Mouse (Mus musculus) megakaryocyte-erythroid progenitor cell, adult 5-6 weeks (primary cell): Measurements from ENCODE around the gene I830077J02Rik. TPM values are rescaled to one million over a fixed set of nuclear protein-coding genes. Genes with fewer than 3 reads are reported as not detected.

Experiments
- ATAC-seq: replicated peaks from 2 replicates; pipeline ENCODE4 v1.8.0; 2016; ENCODE audit warnings: mild to moderate bottlenecking, inconsistent platforms; ENCODE audit not compliant: severe bottlenecking, poor library complexity, low FRiP score, low TSS enrichment
- total RNA-seq, 2 experiments: library from RNA; stranded (forward) in 1 of 2; stranded (reverse) in 1 of 2; fragments of 200-1000, 215-1000 nt in 1 of 2; fragments of >200 nt in 1 of 2; fragmentation: Nextera tagmentation in 1 of 2; gene quantifications; 2 replicates each; pipeline ENCODE4 v1.2.3; 2014 to 2017

I830077J02Rik gene
- total RNA-seq, 2 experiments from 2014 or later: 0.35 to 0.52 TPM

- no peak for ATAC-seq
These were observed 34.1 kb downstream of the I830077J02Rik start for GRCm38 (mm10) chr3:105898325-105898724.

GRCm38 (mm10) chr3:105896811-105897210, 35.7 kb downstream of the I830077J02Rik start:
- ATAC-seq: no peak

GRCm38 (mm10) chr3:105894601-105895592, 37.6 kb downstream of the I830077J02Rik start:
- ATAC-seq: peak; percentile 33

- no peak for ATAC-seq
These were observed 38.5 kb downstream of the I830077J02Rik start for GRCm38 (mm10) chr3:105893941-105894391.

- ATAC-seq: peak; percentile 79
These were observed 39.6 kb downstream of the I830077J02Rik start for GRCm38 (mm10) chr3:105892572-105893495.

GRCm38 (mm10) chr3:105891760-105892571, 40.5 kb downstream of the I830077J02Rik start:
- peak; percentile 30 for ATAC-seq

- no peak for ATAC-seq
These were observed 41.3 kb downstream of the I830077J02Rik start for GRCm38 (mm10) chr3:105891141-105891540.

- ATAC-seq: no peak
These were observed 42.2 kb downstream of the I830077J02Rik start for GRCm38 (mm10) chr3:105890220-105890619.

GRCm38 (mm10) chr3:105888961-105889360, 43.5 kb downstream of the I830077J02Rik start:
- no peak for ATAC-seq

- ATAC-seq: no peak
These were observed 49.4 kb downstream of the I830077J02Rik start for GRCm38 (mm10) chr3:105883111-105883510.

GRCm38 (mm10) chr3:105882105-105882504, 50.4 kb downstream of the I830077J02Rik start:
- ATAC-seq: no peak

- ATAC-seq: no peak
These were observed 52.0 kb downstream of the I830077J02Rik start for GRCm38 (mm10) chr3:105880419-105880818.

GRCm38 (mm10) chr3:105878751-105879150, 53.7 kb downstream of the I830077J02Rik start:
- no peak for ATAC-seq

- no peak for ATAC-seq
These were observed 54.5 kb downstream of the I830077J02Rik start for GRCm38 (mm10) chr3:105877919-105878318.

GRCm38 (mm10) chr3:105877252-105877803, 55.1 kb downstream of the I830077J02Rik start:
- ATAC-seq: no peak

- peak; percentile 78 for ATAC-seq
These were observed 56.4 kb downstream of the I830077J02Rik start for GRCm38 (mm10) chr3:105876022-105876421.
